Mouse (Mus musculus) midbrain, embryonic 13.5 days (tissue): ENCODE measurements around the gene Adcy4. TPM values are rescaled to one million over a fixed set of nuclear protein-coding genes. Genes with fewer than 3 reads are reported as not detected.

Source experiments
- ATAC-seq: fragments of 200-750 bp; cut with Nextera tagmentation; 2 replicates; pipeline ENCODE4 v1.8.0; 2017; ENCODE audit warnings: mild to moderate bottlenecking, moderate TSS enrichment, moderate library complexity
- H3K27ac ChIP-seq: fragments of 300-500 bp; sonication (generic); 2 replicates; pipeline ENCODE4 v1.5.1; 2015; ENCODE audit warnings: inconsistent platforms, mild to moderate bottlenecking, moderate library complexity
- H3K27me3 ChIP-seq: fragments of 300-500 bp; sonication (generic); 2 replicates; pipeline ENCODE4 v1.6.1; 2015; ENCODE audit warnings: mild to moderate bottlenecking, inconsistent platforms
- H3K36me3 ChIP-seq: fragments of 300-500 bp; sonication (generic); 2 replicates; pipeline ENCODE4 v1.6.1; 2015; ENCODE audit warnings: mild to moderate bottlenecking, inconsistent platforms
- H3K4me1 ChIP-seq: fragments of 300-500 bp; sonication (generic); replicated peaks from 2 replicates; pipeline ENCODE4 v1.6.1; 2015; ENCODE audit warnings: inconsistent platforms
- H3K4me2 ChIP-seq: fragments of 300-500 bp; sonication (generic); replicated peaks from 2 replicates; pipeline ENCODE4 v1.6.1; 2015; ENCODE audit warnings: moderate library complexity, mild to moderate bottlenecking, inconsistent platforms
- H3K4me3 ChIP-seq: fragments of 300-500 bp; sonication (generic); replicated peaks from 2 replicates; pipeline ENCODE4 v1.5.1; 2015; ENCODE audit warnings: mild to moderate bottlenecking, inconsistent platforms
- H3K9ac ChIP-seq: fragments of 300-500 bp; sonication (generic); replicated peaks from 2 replicates; pipeline ENCODE4 v1.6.1; 2015; ENCODE audit warnings: mild to moderate bottlenecking, inconsistent platforms
- H3K9me3 ChIP-seq: fragments of 300-500 bp; sonication (generic); 2 replicates; pipeline ENCODE4 v1.6.1; 2016; ENCODE audit warnings: mild to moderate bottlenecking, inconsistent platforms
- WGBS: fragments of 180-500 bp; shearing (Covaris S2); methylation state at CpG from one replicate; pipeline ENCODE4 v1.1.7; 2015; 5-methylcytosine and 5-hydroxymethylcytosine counted together
- polyA plus RNA-seq: library from polyadenylated mRNA; unstranded; fragments of >200 nt; fragmentation: Nextera tagmentation; extraction: Ambion mirVana; gene quantifications from 2 replicates; pipeline ENCODE4 v1.2.1, GENCODE M21; 2015

Gene Adcy4
- polyA plus RNA-seq, 1 experiment from 2014 or later: 4.2 TPM

DNA sequence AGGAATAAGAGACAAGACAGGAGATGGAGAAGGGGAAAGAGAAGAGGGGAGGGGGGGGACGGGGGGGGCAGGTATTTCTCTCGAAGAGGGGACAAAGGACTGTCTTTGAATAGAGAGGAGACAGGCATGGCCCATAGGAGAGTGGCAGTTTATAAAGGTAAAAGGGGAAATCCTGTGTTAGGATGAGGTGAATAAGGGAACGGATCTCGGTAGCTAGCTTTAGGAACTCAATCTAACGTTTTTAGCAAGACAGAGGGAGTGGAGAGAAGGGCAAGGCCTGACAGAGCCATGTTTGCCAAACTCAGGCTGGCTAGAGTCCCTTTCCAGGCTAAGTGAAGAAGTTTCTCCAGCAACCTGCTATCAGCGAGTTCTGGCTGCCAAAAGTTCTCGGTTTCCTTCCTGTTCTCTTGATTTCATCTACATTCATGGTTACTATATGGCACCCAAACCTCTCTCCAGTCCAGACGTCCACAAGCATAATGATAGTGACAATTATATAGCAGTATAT lies 61.4 kb downstream of the Adcy4 start:
- H3K4me3 ChIP-seq: peak overlapping the region; percentile 75
- peak overlapping the region; percentile 65 for H3K4me2 ChIP-seq
- no peaks in the 10 kb centered on the region for H3K9me3 ChIP-seq
- peak overlapping the region; percentile 83 for H3K27ac ChIP-seq
- 46% methylated on average over 8 of the region's 8 CpGs for WGBS
- peaks cover 17% of the 10 kb centered on the region for H3K4me1 ChIP-seq
- no peak; the same call in 1 of the 2 replicates for ATAC-seq
- H3K36me3 ChIP-seq: peaks cover 27% of the 10 kb centered on the region
- peak overlapping the region; percentile 80 for H3K9ac ChIP-seq
- H3K27me3 ChIP-seq: no peaks in the 10 kb centered on the region

- WGBS: under 1% methylated on average over 50 of the region's 50 CpGs
- H3K4me3 ChIP-seq: peak within 1 kb of the TSS; percentile 75
- no peaks in the 10 kb centered on the region for H3K27me3 ChIP-seq
- H3K9ac ChIP-seq: peak within 1 kb of the TSS; percentile 80
- peak within 1 kb of the TSS; percentile 83 for H3K27ac ChIP-seq
- peak within 1 kb of the TSS; percentile 65 for H3K4me2 ChIP-seq
- no peaks in the 10 kb centered on the region for H3K9me3 ChIP-seq
- peak; percentile 98 for ATAC-seq
- peaks cover 33% of the 10 kb centered on the region for H3K36me3 ChIP-seq
- peaks cover 17% of the 10 kb centered on the region for H3K4me1 ChIP-seq
Observed at GRCm38 (mm10) chr14:55721700-55722437, 62.0 kb downstream of the Adcy4 start, which contains the start of gene Rabggta. Gene Rabggta (minus strand): TSS chr14:55722263.

GRCm38 (mm10) chr14:55721076-55721475 lies 62.8 kb downstream of the Adcy4 start:
- Histone ChIP-seq H3K4me3 (peak overlapping the region; percentile 75), H3K9me3 (no peaks in the 10 kb centered on the region), H3K9ac (peak overlapping the region; percentile 80), H3K36me3 (peaks cover 41% of the 10 kb centered on the region), H3K27ac (no peak overlapping the region), H3K4me1 (peaks cover 17% of the 10 kb centered on the region), H3K27me3 (no peaks in the 10 kb centered on the region), H3K4me2 (peak overlapping the region; percentile 65)
- ATAC-seq: no peak
- 72% methylated on average over 6 of the region's 6 CpGs for WGBS

- H3K4me2 ChIP-seq: peak overlapping the region; percentile 65; the same call in 1 of the 2 replicates
- H3K4me3 ChIP-seq: peak overlapping the region; percentile 75; the same call in 1 of the 2 replicates
Observed at GRCm38 (mm10) chr14:55720666-55721065, 63.2 kb downstream of the Adcy4 start.

GRCm38 (mm10) chr14:55719737-55720136 lies 64.2 kb downstream of the Adcy4 start:
- H3K4me3 ChIP-seq: no peak overlapping the region
- H3K9ac ChIP-seq: no peak overlapping the region
- H3K27me3 ChIP-seq: no peaks in the 10 kb centered on the region
- H3K36me3 ChIP-seq: peaks cover 43% of the 10 kb centered on the region
- peaks cover 17% of the 10 kb centered on the region for H3K4me1 ChIP-seq
- WGBS: 91% methylated on average over 6 of the region's 6 CpGs
- no peaks in the 10 kb centered on the region for H3K9me3 ChIP-seq
- no peak overlapping the region for H3K4me2 ChIP-seq
- no peak overlapping the region for H3K27ac ChIP-seq
- ATAC-seq: no peak

More at GRCm38 (mm10) chr14:55720666-55721065, 63.2 kb downstream of the Adcy4 start:
- Histone ChIP-seq H3K27me3 (no peaks in the 10 kb centered on the region), H3K9ac (0 out of 2 replicates have a peak overlapping the region, but pooled peaks have one; percentile 10), H3K36me3 (peaks cover 43% of the 10 kb centered on the region), H3K9me3 (no peaks in the 10 kb centered on the region), H3K27ac (no peak overlapping the region), H3K4me1 (peaks cover 17% of the 10 kb centered on the region)
- 90% methylated on average over 12 of the region's 12 CpGs for whole genome bisulfite sequencing
- no peak for ATAC-seq

Other genes starting within 250 kb of the Adcy4 start
- 16.6 and 19.5 TPM in 2 replicates for gene Pck2, start 243.8 kb downstream of the Adcy4 start, polyA plus RNA-seq
- gene Dcaf11, start 224.1 kb downstream of the Adcy4 start, polyA plus RNA-seq: 126 and 134 TPM in 2 replicates
- gene A730061H03Rik, start 223.7 kb downstream of the Adcy4 start, polyA plus RNA-seq: 0.43 and 0.92 TPM in 2 replicates
- not detected in 2 replicates for gene Fitm1, start 208.5 kb downstream of the Adcy4 start, polyA plus RNA-seq
- gene Psme1, start 206.0 kb downstream of the Adcy4 start, polyA plus RNA-seq: 176 TPM in 2 replicates
- gene Emc9, start 198.8 kb downstream of the Adcy4 start, polyA plus RNA-seq: 9.7 and 12.1 TPM in 2 replicates
- 198 and 217 TPM in 2 replicates for gene Psme2, start 193.0 kb downstream of the Adcy4 start, polyA plus RNA-seq
- 22.0 and 24.1 TPM in 2 replicates for gene Rnf31, start 192.4 kb downstream of the Adcy4 start, polyA plus RNA-seq
- gene Irf9, start 180.5 kb downstream of the Adcy4 start, polyA plus RNA-seq: 7.8 and 8.7 TPM in 2 replicates
- 6.6 and 7.3 TPM in 2 replicates for gene Rec8, start 166.1 kb downstream of the Adcy4 start, polyA plus RNA-seq
- 75.1 and 82.2 TPM in 2 replicates for gene Ipo4, start 148.1 kb downstream of the Adcy4 start, polyA plus RNA-seq
- gene Gm49378, start 146.2 kb downstream of the Adcy4 start, polyA plus RNA-seq: 1.6 and 2.1 TPM in 2 replicates
- 59.7 and 59.8 TPM in 2 replicates for gene Tm9sf1, start 140.3 kb downstream of the Adcy4 start, polyA plus RNA-seq
- gene Tssk4, start 133.9 kb downstream of the Adcy4 start, polyA plus RNA-seq: 0.38 and 0.59 TPM in 2 replicates
- 69.7 and 75.0 TPM in 2 replicates for gene Mdp1, start 123.6 kb downstream of the Adcy4 start, polyA plus RNA-seq
- gene Gmpr2, start 112.2 kb downstream of the Adcy4 start, polyA plus RNA-seq: 49.5 and 53.3 TPM in 2 replicates
- gene Nedd8, start 112.0 kb downstream of the Adcy4 start, polyA plus RNA-seq: 605 and 607 TPM in 2 replicates
- 36.9 and 38.5 TPM in 2 replicates for gene Tinf2, start 102.3 kb downstream of the Adcy4 start, polyA plus RNA-seq
- gene Tgm1, start 70.2 kb downstream of the Adcy4 start, polyA plus RNA-seq: 0.32 and 0.46 TPM in 2 replicates
- 45.0 and 48.8 TPM in 2 replicates for gene Rabggta, start 61.8 kb downstream of the Adcy4 start, polyA plus RNA-seq
- gene Dhrs1, start 38.4 kb downstream of the Adcy4 start, polyA plus RNA-seq: 66.3 and 68.8 TPM in 2 replicates
- gene Nop9, start 38.4 kb downstream of the Adcy4 start, polyA plus RNA-seq: 33.8 and 36.2 TPM in 2 replicates
- gene Cideb, start 25.6 kb downstream of the Adcy4 start, polyA plus RNA-seq: 0.19 TPM in 1 of 2 replicates, not detected in the other
- gene Ltb4r2, start 22.7 kb downstream of the Adcy4 start, polyA plus RNA-seq: 0.22 and 0.28 TPM in 2 replicates
- gene Ltb4r1, start 18.1 kb downstream of the Adcy4 start, polyA plus RNA-seq: 0.26 TPM in 1 of 2 replicates, not detected in the other
- 2.3 and 2.4 TPM in 2 replicates for gene Ripk3, start 4.8 kb upstream of the Adcy4 start, polyA plus RNA-seq
- 7.9 and 8.8 TPM in 2 replicates for gene Nfatc4, start 39.0 kb upstream of the Adcy4 start, polyA plus RNA-seq
- 13.4 and 13.5 TPM in 2 replicates for gene Nynrin, start 69.9 kb upstream of the Adcy4 start, polyA plus RNA-seq
- 0.23 and 0.26 TPM in 2 replicates for gene Cbln3, start 100.3 kb upstream of the Adcy4 start, polyA plus RNA-seq
- gene Khnyn, start 100.9 kb upstream of the Adcy4 start, polyA plus RNA-seq: 10.1 and 11.1 TPM in 2 replicates
- 89.4 and 92.5 TPM in 2 replicates for gene Sdr39u1, start 116.2 kb upstream of the Adcy4 start, polyA plus RNA-seq
- not detected in 2 replicates for gene Cma1, start 160.6 kb upstream of the Adcy4 start, polyA plus RNA-seq
- gene Cma2, start 166.9 kb upstream of the Adcy4 start, polyA plus RNA-seq: not detected in 2 replicates
- gene Mcpt1, start 233.9 kb upstream of the Adcy4 start, polyA plus RNA-seq: not detected in 2 replicates
- not detected in 2 replicates for gene Mcpt9, start 246.4 kb upstream of the Adcy4 start, polyA plus RNA-seq